In the genomic region with DNA sequence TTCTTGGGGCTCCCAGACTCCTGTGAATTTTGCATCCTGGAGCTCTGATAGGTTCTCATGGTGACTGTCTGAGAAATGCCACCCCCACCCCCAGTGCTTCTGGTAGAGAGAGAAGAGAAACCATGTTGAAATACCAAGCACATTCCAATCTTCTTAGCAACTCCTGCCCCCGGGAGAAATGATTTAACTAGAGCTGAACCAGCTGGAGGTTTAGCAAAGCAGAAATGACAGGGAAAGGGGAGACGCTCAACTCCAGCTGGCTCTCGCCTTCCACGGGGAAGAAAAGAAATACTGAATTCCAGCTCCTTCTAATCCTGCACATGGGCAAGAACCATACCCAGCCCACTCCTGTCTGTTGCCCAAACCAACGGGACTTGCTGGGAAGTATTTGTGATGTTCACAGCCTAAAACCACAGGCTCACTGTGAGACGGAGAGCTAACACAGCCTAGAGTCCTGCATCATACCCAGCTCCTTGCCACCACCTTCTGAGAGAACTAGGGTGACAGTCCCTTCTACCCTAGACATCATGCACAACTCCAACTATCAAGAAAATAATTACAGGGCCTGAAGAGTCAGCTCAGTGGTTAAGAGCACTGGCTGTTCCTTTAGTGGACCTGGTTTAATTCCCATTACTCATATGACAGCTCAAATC, we compare ENCODE assay signal across 7 mouse cellular contexts. TPM values are rescaled to one million over a fixed set of nuclear protein-coding genes. Genes with fewer than 3 reads are reported as not detected.
A peak's percentile ranks its signal among the peaks of the same experiment; 100 is the strongest.
DNase-seq lines count a peak whose midpoint lies in the region; ATAC-seq and TF ChIP-seq lines count a peak whose summit lies in the region.

No protein-coding gene starts in this region.

- peak; percentile 86 for DNase-seq in brain, adult 2 months (ENCODE audit: low read depth, low spot score)
- DNase-seq in heart, postnatal 10 days, result peak; percentile 73 to 76
- DNase-seq in layer of hippocampus, postnatal 36 days, result peak; percentile 29 to 38
- peak; percentile 43 for DNase-seq in lung, postnatal 14 days
- no peak for DNase-seq in thymus, postnatal 36 days

- peaks cover 27% of the 10 kb centered on the region for H3K4me1 ChIP-seq in embryonic facial prominence, embryonic 12.5 days
- H3K4me1 ChIP-seq in small intestine, adult 2 months (ENCODE audit: control insufficient read depth, insufficient read depth, insufficient read length, low read length), result peaks cover 4% of the 10 kb centered on the region; the same call in 1 of the 2 replicates

- peak overlapping the region; percentile 85 for H3K27ac ChIP-seq in embryonic facial prominence, embryonic 12.5 days
- H3K27ac ChIP-seq in small intestine, adult 2 months (ENCODE audit: insufficient read depth, low read depth, low read length), result peak overlapping the region; percentile 27; the same call in 1 of the 2 replicates

- H3K4me3 ChIP-seq in embryonic facial prominence, embryonic 12.5 days, result no peak overlapping the region
- no peak overlapping the region for H3K4me3 ChIP-seq in small intestine, adult 2 months (ENCODE audit: low read depth, low read length)

- H3K9me3 ChIP-seq in embryonic facial prominence, embryonic 12.5 days, result no peaks in the 10 kb centered on the region

- intact Hi-C loops in heart, postnatal 10 days (cut with DNase I), result loop anchor here (2.0 kb wide), 1 partner anchor 15 kb away; a partner anchor contains a TSS

- H3K36me3 ChIP-seq in embryonic facial prominence, embryonic 12.5 days, result peaks cover 2% of the 10 kb centered on the region; the same call in 1 of the 2 replicates
- no peaks in the 10 kb centered on the region for H3K36me3 ChIP-seq in small intestine, adult 2 months (ENCODE audit: control insufficient read depth, insufficient read depth, low read length)

- TF ChIP-seq CTCF in small intestine, adult 2 months (IDR thresholded peaks at IDR 0.05; ENCODE audit: extremely low read depth, insufficient read length, insufficient replicate concordance, low read depth, low read length), result no peak

- 13% methylated on average over 6 of the region's 6 CpGs for WGBS in embryonic facial prominence, embryonic 12.5 days
- WGBS in small intestine, adult 2 months, result 54% methylated on average over 6 of the region's 6 CpGs

- H3K4me2 ChIP-seq in embryonic facial prominence, embryonic 12.5 days (replicated peaks), result peak overlapping the region; percentile 31

- no peak overlapping the region for H3K9ac ChIP-seq in embryonic facial prominence, embryonic 12.5 days

- peak; percentile 66 for ATAC-seq in embryonic facial prominence, embryonic 12.5 days (ENCODE audit: insufficient number of reproducible peaks, insufficient read depth, low FRiP score, low TSS enrichment)

- H3K27me3 ChIP-seq in embryonic facial prominence, embryonic 12.5 days, result no peaks in the 10 kb centered on the region
- H3K27me3 ChIP-seq in small intestine, adult 2 months (ENCODE audit: control insufficient read depth, insufficient read depth, low read length), result no peaks in the 10 kb centered on the region

- no peak for TF ChIP-seq POLR2A in small intestine, adult 2 months (IDR thresholded peaks at IDR 0.05; ENCODE audit: low read depth, low read length)

RNA-seq across cellular contexts. Expression of a gene that starts 15.7 kb away (rescaled TPM):
- polyA plus RNA-seq in embryonic facial prominence, embryonic 12.5 days (2016; fragmentation: Nextera tagmentation; extraction: Ambion mirVana), result 32.8 and 40.0 TPM in 2 replicates
- 100 to 1,000 TPM; 134 to 147 TPM for total RNA-seq in heart, postnatal 10 days (2021)
- 10 to 100 TPM; 27.6 to 29.9 TPM for total RNA-seq in layer of hippocampus, postnatal 36 days (2021)
- 3.7 and 4.0 TPM in 2 replicates for polyA plus RNA-seq in small intestine, adult 2 months (2012; rRNA removed)

Comparison
In these comparisons a context has a peak if more than half of its experiments do, and no peak if none do; other contexts are left out.
1. DNase-seq: peak in brain, adult 2 months (single experiment), heart, postnatal 10 days (2 of 2), layer of hippocampus, postnatal 36 days (2 of 2) and lung, postnatal 14 days (single experiment); none in thymus, postnatal 36 days (0 of 2).
2. RNA of a gene that starts 15.7 kb away (total RNA-seq): 134 to 147 TPM in heart, postnatal 10 days; 27.6 to 29.9 TPM in layer of hippocampus, postnatal 36 days; every median in the first group is over 4 times any median in the second.